Mouse (Mus musculus) T-cell, adult 2 months (primary cell): ENCODE results near the gene Mipep.

ENCODE experiments used
- DNase-seq: peaks from one replicate; pipeline ENCODE4 v3.0.0; 2022; ENCODE audit warnings: low spot score

Mipep gene

GRCm38 (mm10) chr14:60784427-60785315 lies at the start of gene Mipep:
Gene Mipep, plus strand, starts transcription at chr14:60784573.
- DNase-seq: peak; percentile 83

GRCm38 (mm10) chr14:60735206-60735605 lies 49.2 kb upstream of the Mipep start:
- DNase-seq: no peak

GRCm38 (mm10) chr14:60735848-60736547 lies 48.4 kb upstream of the Mipep start:
- peak; percentile 45 for DNase-seq

DNA sequence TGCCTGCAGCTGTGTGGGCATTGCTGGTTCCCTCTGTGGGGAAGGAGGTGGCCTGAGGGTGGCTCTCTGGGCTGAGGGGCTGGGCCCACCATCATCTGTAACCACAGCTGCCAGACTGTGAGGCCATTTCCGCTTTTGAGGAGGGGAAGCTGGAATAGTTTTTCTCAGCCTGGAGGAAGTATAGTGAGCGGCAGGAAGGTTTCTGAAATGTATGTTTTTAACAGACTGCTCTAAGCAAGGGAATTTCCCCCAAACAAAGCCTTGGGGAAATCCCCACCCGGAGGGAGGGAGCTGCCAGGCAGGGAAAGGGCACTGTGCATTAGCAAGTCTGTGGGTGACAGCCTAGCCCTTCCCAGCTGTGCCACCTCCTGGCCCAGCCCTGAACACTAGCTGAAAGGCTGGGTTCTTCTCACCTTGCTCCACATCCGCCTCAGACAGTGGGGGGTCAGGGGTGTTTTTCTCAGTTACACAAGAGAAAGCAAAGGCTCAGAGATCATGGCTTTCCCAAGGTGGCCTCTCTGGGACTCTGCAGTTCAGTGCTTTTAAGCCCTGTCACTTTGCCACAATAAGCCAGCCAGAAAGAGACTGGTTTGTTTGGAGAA lies 47.7 kb upstream of the Mipep start:
- DNase-seq: peak; percentile 95

DNA sequence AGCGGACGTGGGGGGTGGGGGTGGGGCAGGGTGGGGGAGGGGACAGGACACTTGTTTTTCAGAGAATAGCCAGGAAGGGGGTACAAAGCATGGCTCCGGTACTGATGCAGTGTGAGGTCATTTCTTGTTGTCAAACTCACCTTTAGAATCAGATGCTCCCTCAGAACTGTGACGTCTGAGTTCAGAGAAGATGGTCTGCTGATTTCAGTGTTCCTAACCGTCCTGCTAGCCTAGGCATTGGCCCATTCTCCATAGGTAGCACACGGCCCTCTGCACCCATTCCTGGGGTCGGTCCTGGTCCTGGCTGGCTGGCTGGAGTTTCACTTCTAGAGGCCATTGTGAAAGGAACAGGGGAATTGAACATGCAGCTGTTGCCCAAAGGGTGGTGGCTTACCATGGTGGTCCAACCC lies 47.2 kb upstream of the Mipep start:
- DNase-seq: peak; percentile 74

DNA sequence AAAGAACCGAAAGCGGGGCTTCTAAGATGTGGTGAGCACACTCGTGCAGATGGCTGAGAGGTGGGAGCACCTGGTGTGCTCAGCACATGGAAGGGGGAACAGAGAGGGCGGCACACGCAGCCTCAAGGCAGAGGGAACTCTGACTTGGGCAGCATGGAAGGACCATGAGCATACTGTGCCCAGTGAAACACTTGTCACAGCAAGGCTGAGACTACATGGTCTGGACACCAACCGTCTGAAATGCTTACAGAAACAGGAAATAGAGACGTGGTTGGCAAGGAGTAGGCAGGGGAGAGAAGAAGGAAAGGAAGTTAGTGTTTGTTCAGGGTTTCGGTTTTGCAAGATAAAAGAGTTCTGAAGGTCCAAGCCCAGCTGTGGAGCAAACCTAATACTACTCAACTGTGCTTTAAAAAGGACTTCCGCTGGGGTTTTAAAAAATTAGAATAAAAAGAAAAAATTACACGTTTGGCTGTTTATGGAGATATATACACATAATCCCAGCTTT lies 45.9 kb upstream of the Mipep start:
- DNase-seq: peak; percentile 67

DNA sequence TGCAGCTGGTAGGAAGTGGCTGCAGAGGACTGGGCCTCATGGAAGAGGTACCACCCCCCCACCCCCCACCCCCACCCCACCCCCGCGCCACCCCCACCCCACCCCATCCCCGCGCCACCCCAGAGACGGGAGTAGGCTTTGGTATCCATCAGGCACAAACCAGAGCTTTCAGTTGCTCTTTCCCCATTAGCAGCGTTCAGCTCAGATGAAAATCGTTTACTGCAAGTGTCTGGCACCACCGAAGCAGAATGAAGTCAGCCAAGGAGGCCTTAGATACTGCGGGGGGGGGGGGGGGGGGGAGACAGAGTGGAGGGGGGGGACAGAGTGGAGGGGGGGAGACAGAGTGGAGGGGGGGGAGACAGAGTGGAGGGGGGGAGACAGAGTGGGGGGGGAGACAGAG lies 45.2 kb upstream of the Mipep start:
- DNase-seq: no peak

DNA sequence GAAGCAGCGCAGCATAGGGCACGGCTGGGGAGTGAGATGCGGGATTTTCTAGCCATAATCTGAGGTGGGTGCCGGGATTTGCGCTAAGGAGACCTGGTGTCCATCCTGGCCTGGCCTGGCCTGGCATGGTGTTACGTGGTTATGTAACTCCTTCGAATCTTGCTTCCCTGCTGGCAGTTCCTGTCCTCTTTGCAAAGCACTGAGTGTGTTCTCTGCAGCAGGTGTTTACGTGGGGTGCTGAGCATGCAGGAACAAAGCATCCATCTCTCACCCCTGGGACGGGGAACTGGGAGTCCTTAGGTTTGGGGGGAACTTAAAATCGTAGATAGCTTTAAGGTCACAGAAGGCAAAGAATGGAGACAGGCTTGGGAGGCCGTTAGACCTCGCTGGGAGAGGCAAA lies 44.8 kb upstream of the Mipep start:
- DNase-seq: no peak

GRCm38 (mm10) chr14:60740507-60740906 lies 43.9 kb upstream of the Mipep start:
- peak; percentile 37 for DNase-seq

DNA sequence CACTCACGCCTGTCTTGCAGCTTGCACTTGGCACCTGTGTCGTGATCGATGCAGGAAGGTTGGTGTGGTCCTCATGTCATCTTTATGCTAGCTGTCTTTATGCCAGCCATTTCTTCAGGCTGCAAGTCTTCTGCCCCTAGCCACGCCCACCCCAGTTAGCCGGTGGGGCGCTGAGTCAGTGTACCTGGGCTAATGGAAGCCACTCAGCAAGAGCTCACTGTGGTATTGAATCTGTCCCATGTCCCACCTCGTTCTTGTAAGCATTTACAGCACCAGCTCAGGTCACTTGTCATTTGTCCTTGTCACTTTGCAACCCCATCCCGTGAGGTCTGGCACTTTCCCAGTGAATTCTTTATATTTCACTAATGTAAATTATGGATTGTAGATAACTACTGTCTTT lies 43.3 kb upstream of the Mipep start:
- DNase-seq: no peak

GRCm38 (mm10) chr14:60741490-60741981 lies 42.8 kb upstream of the Mipep start:
- peak; percentile 31 for DNase-seq

GRCm38 (mm10) chr14:60743681-60744080 lies 40.7 kb upstream of the Mipep start:
- no peak for DNase-seq

- no peak for DNase-seq
Measured at GRCm38 (mm10) chr14:60745201-60745600, 39.2 kb upstream of the Mipep start.

DNA sequence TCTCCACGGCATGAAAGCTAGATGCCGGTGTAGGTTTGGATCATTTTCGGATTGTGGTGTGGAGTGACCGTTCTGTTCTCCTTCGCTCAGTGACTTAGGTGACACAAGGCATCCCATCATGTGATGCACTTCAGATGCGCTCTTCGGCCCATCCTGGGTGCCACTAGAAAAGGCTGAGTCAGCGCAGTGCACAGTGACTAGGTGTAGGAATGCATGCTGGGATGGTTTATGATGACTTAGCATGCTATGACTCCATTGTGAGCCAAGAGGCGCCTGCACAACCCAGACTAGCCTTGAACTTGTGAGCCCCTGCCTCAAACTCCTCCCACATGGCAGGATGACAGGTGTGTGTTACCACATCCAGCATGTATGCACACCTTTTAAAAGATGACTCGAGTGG lies 38.2 kb upstream of the Mipep start:
- DNase-seq: no peak

GRCm38 (mm10) chr14:60747154-60747870 lies 37.1 kb upstream of the Mipep start:
- no peak for DNase-seq

- DNase-seq: no peak
Measured at GRCm38 (mm10) chr14:60749880-60750279, 34.5 kb upstream of the Mipep start.

DNA sequence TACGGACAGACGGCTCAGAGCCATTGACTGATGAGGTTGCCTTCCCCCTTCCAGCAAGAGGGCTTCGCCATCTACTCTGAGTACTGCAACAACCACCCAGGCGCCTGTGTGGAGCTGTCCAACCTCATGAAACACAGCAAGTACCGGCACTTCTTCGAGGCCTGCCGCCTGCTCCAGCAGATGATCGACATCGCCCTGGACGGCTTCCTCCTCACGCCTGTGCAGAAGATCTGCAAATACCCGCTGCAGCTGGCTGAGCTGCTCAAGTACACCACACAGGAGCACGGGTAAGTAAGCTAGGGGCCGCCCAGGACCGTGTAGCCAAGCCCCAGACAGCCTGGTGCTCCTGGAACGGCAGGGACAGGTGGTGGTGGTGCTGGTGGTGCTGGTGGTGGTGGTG lies 32.8 kb upstream of the Mipep start:
- DNase-seq: no peak

- no peak for DNase-seq
Measured at GRCm38 (mm10) chr14:60752892-60753800, 31.2 kb upstream of the Mipep start.

DNA sequence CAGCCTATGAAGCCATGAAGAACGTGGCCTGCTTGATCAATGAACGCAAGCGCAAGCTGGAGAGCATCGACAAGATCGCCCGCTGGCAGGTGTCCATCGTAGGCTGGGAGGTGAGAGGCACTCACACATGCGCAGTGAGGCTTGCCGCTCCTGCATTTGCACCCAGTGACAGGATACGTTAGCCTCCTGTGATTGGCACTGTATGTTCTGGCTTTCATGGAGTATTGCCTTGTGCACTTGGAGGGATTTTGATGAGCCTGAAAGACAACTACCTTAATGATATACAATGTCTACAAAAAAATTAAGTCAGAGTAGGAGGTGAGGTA lies 30.6 kb upstream of the Mipep start:
- no peak for DNase-seq

DNA sequence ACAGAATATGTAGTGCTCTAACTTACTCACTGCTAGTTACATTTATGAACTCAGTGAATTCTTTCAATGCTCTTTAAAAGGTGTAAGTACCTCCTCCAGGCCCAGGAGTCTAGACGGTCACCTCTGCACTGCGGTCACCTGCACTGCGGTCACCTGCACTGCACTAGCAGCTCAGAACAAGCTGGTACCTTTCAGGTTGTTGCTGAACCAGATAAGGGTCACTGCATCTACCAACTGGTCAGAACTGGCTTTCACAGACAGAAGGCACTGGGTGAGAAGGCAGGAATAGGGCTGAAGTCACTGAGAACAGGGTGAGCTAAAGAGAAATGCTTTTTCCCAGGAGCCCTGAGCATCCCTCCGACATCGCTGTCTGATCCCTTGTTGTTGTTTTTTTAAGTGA lies 29.7 kb upstream of the Mipep start:
- no peak for DNase-seq

DNA sequence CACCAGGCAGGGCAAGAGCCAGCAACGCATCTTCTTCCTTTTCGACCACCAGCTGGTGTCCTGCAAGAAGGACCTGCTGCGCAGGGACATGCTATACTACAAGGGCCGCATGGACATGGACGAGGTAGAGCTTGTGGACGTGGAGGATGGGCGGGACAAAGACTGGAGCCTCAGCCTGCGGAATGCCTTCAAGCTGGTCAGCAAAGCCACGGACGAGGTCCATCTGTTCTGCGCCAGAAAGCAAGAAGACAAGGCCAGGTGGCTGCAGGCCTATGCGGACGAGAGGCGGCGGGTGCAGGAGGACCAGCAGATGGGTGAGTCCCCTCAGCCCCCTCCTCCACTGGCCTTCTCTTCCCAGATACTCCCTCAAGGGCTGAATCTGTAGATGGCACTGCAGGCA lies 28.1 kb upstream of the Mipep start:
- DNase-seq: no peak
